Mouse (Mus musculus): ENCODE data around the gene Gm44502. TPM values are rescaled to one million over a fixed set of nuclear protein-coding genes. Genes with fewer than 3 reads are reported as not detected.

Gene Gm44502
- 0.29 and 0.46 TPM in 2 replicates for total RNA-seq (2017)

DNA sequence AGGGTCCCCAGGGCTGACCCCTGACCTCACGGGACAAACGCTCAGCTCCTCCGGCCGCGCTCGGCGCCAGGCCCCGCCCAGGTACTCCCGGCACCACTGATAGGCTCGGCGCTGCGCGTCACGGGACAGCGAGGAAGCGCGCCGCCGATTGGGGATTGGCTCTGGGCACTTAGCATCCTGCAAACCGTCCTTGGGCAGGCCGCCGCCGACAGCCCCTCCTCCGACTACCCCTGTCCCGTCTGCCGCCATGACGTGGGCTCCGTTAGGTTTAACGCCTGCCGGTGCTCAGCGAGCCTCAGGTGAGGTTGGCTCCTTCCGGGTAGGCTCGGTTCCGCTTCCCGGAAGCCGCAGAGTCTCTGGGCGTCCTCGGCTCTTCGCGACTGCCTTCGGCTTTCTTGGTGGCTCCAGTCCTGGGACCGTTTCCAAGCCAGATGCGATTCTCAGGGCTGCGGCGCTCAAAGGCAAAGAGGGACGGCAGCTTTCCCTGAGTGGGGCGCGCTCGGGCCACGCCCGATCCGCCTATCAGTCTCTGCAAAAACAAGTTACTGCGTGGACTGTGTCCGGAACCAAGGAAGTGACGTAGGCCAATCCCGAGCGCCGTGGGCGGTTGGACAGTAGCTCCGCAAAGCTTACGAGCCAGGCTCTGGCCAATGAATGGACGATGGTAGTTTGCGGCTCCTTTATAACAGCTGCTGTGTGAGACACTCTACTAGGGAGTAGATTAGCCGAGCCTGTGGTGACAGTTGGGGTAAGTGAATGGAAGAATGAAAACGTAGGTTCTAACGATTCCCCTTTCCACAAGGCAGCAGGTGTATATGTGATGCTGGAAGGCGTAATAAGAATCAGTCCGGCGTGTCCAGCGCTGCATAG lies at the start of gene Gm44502, which contains the start of the genes C730034F03Rik and Chkb:
TSS of gene Gm44502 (minus strand) at position 345 of the 870 bp plus-strand sequence.
TSS of gene C730034F03Rik (plus strand) at position 238 of the 870 bp plus-strand sequence.
TSS of gene Chkb (minus strand) at position 557 of the 870 bp plus-strand sequence.
- ATAC-seq (replicated peaks; ENCODE audit: low read depth, poor library complexity, severe bottlenecking): peak; percentile 89

DNA sequence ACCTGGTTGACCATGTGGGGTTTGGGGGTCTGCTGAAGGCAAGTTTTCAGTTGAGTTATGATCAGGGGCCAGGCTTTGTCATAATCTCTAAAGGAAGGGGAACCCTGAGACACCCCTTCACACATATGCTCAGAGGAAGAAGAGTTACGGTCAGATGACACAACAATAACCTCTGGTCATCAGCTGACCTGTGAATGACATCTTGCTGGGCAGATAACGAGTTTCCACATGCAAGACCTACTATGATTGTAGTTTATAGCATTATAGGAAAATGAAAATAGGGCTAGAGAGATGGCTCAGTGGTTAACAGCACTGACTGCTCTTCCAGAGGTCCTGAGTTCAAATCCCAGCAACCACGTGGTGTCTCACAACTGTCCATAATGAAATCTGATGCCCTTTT lies 49.1 kb upstream of the Gm44502 start:
- no peak for ATAC-seq (replicated peaks; ENCODE audit: low read depth, poor library complexity, severe bottlenecking)

DNA sequence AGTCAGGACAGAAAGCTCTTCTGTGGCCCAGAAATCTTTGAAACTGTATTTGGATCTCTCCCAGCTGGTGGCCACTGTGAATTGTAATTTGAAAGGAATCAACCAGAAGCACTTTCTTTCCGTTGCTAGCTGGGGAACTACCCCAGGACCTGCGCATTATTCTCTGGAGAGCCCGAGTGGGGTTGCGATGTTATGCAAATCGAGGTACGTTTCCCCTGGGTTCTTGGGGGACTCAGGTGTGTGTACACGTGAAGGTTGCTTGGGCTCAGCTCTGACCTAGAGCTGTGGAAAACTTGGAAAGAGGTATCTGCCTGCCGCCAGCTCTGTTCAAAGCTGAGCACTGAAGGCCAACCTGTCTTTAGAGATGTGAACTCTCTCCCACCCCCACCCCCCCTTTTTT lies 48.3 kb upstream of the Gm44502 start:
- no peak for ATAC-seq (replicated peaks; ENCODE audit: low read depth, poor library complexity, severe bottlenecking)

DNA sequence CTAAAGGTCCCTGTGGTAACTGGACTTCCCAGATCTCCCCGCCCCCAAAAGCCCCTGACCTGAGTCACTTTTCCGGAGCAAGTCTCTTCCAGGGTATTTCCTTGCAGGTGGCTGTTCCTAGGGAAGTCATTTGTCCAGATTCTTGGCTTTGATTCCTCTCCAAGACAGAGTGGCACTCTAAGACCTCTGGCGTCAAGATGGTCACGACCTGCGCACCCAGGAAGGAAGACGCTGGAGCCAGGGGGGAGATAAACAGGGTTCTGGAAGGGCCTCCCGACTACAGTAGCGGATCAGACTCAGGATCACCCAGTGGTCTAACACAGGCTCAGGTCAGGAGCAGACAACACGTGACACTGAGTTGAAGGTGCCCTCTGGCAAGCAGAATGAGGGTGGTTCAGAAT lies 47.6 kb upstream of the Gm44502 start, which contains the start of gene Arsa:
TSS of gene Arsa (minus strand) at position 335 of the 401 bp plus-strand sequence.
- ATAC-seq (replicated peaks; ENCODE audit: low read depth, poor library complexity, severe bottlenecking): no peak

DNA sequence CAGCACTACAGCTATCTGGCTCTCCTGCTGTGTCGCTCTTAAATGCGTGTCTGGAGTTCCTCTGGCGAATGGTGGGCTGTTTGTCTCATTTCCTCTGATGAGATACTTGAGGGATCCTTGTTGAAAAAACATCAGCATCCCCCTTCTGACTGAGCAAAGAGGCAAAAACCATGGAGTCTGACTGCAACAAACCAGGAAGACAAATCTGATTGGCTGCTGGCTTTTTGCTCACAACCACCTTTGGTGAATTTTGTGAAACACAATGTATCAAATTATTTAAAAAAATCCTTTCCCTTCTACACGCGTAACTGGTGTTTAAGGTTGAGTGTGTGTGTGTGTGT lies 46.9 kb upstream of the Gm44502 start:
- peak; percentile 16; the same call in 1 of the 2 replicates for ATAC-seq (replicated peaks; ENCODE audit: low read depth, poor library complexity, severe bottlenecking)

DNA sequence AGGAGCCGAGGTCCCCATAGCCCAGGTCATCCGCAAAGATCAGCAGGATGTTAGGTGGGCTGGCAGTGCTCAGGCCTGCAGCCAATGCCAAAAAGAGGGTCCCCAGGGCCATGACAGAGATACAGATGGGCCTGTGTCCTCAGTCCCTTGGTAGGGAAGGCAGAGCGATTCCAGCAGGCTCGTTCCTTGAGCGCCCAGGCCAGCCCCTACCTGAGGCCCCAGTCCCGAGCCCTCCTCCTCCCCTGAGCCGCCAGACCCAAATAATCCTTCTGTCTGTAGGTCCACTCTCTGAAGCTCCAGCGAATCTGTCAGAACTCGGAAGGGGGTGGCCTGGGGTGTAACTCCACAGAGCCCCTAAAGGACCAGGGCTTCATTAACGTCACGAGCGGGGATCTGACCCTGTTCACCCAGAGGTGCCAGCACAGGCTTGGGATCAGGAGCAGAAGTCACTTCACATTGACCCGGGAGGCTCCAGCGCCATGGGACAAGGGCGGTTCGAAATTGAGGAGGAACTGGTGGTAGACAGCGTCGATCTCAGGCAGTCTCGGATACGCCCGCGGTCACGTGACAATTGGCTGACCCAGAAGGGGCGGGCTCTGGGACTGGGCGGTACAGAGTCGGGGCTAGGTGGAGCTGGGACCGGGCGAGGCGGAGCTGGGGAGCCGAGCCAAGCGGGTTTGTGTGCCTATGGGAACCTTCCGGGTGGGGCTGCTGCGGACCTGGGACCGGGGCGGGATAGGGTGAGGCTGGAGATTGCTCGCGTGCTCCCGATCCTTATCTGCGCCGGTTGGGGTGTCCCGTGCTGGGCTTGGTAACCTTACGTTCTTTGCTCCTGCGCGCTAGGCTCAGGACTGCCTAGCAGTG lies 46.3 kb upstream of the Gm44502 start:
- peak; percentile 93 for ATAC-seq (replicated peaks; ENCODE audit: low read depth, poor library complexity, severe bottlenecking)

DNA sequence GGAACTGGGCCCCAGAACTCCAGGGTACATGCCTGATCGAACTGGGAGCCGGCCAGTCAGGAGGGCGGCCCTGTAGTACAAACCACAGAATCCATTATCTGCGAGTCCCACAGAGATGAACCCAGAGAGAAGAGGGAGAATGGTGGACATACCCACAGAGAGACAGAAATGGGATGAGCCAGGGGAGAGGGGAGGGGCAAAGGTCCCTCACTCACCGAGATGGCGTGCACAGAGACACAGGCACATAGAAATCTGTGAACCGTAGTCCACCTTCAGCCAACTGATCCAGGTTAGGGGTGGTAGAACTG lies 45.8 kb upstream of the Gm44502 start:
- ATAC-seq (replicated peaks; ENCODE audit: low read depth, poor library complexity, severe bottlenecking): no peak

DNA sequence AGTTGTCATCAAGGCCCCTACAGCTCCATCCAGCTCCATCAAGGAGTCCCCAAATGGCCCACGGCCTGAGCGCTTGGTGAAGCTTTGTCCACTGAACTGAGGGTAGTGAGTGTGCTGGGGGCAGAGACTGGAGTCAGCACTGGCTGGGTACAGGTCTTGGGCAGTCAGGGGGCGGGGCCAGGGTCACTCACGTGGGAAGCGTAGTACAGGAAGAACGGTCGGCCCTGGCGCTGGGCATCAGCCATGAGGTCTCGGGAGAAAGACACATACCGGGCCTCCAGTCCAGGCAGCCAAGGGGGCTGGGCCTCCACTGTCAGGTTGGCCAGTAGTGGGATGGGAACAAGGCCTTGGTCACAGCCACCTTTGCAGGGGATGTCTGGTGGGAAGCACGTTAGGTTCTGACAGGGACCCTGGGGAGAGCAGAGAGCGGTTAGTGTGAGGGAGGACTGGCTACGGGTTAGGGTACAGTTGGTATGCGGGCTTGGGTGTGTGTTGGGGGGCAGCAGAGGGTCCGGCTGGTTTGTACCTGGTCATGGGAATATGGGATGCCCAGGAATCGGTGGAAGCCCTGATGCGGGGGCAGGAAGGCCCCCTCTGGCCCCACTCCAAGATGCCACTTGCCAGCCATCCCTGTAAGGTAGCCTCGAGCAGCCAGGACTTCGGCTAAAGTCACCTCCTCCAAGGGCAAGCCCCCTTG lies 45.2 kb upstream of the Gm44502 start:
- ATAC-seq (replicated peaks; ENCODE audit: low read depth, poor library complexity, severe bottlenecking): no peak

DNA sequence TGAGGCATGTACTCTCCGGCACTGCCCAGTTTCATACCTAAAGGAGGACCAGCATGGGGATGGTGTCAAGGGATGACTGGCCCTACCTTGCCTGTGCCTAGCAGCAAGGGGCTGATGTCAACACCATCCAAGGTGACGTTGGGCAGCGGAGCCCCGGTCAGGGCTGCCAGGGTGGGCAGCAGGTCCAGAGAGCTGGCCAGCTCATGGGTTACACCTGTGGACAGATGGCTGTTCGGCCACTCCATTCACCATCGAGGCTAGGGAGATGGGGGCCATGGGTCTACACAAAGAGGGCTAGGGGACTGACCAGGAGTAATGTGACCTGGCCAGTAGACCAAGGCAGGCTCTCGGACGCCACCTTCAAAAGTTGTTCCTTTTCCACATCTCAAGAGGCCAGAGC lies 44.4 kb upstream of the Gm44502 start:
- no peak for ATAC-seq (replicated peaks; ENCODE audit: low read depth, poor library complexity, severe bottlenecking)

DNA sequence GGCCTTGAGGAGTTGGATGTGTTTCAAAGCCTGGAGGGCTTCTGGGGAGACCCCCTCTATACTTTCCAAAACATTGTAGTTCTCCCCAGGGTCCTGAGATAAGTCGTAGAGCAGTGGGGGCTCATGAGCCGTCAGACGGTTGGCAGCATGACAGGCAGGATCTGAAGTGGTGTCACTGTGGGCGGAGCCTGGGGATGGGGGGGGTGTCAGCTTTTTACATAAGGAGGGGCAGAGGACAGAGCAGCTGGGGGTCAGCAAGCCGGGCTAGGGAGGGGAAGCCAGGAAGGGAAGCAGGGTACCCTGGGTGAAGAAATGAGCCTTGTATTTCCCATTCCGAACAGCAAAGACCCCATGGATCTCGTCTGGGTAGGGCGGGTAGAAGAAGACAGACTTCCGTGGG lies 43.9 kb upstream of the Gm44502 start:
- no peak for ATAC-seq (replicated peaks; ENCODE audit: low read depth, poor library complexity, severe bottlenecking)

DNA sequence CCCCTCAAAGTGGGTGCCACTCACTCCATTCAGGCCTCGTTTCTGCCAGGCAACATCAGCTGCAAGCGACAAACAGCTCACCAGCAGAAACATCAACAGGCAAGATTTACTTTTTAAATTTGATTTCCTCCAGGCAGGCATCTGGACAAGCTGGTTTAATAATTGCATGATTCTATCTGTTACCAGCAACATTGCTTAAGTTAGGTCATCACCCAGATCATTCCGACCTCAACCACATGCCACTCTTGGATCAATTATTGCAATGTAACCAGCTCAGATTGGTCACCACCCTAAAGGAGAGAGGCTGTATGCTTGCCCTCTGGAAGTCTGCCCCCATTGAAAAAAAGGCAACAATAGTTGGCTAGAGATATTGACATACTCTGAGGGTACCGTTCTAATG lies 42.0 kb upstream of the Gm44502 start:
- no peak for ATAC-seq (replicated peaks; ENCODE audit: low read depth, poor library complexity, severe bottlenecking)

DNA sequence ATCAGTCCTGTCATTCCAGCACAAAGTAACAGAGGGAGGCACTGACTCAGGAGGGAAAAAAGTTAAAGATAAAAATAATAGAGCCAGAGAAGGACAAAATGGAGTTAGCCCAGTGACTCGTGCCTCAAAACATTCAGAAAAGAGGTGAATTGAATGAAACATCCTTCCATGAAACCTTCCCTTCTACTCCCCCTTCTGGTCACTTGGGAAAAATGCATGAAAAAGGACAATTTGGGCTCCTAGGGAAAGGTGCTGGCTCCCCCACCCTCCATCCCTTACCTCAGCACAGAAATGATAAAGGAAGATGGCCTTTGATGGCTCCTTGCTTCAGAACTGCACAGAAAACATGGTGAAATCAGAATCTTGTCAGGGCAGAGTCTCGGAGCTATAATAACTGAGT lies 39.1 kb upstream of the Gm44502 start:
- peak; percentile 77 for ATAC-seq (replicated peaks; ENCODE audit: low read depth, poor library complexity, severe bottlenecking)

DNA sequence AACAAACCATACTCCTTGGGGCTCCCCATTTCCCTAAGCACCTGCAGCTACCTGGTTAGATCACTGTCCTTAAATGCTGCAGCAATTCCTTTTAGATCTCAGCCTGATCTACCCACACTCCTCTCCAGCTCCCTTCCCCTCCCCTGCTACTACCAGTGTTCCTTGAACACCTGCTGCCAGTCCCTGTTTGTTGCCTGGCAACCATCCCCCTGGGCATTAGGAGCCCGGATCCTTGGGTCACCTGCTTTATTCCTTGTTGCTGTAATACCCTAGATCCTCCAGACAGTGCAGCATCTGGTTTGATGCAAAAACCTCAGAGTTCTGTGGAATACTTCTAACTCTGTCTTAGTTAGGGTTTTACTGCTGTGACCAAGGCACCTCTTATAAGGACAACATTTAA lies 35.6 kb upstream of the Gm44502 start:
- ATAC-seq (replicated peaks; ENCODE audit: low read depth, poor library complexity, severe bottlenecking): no peak

DNA sequence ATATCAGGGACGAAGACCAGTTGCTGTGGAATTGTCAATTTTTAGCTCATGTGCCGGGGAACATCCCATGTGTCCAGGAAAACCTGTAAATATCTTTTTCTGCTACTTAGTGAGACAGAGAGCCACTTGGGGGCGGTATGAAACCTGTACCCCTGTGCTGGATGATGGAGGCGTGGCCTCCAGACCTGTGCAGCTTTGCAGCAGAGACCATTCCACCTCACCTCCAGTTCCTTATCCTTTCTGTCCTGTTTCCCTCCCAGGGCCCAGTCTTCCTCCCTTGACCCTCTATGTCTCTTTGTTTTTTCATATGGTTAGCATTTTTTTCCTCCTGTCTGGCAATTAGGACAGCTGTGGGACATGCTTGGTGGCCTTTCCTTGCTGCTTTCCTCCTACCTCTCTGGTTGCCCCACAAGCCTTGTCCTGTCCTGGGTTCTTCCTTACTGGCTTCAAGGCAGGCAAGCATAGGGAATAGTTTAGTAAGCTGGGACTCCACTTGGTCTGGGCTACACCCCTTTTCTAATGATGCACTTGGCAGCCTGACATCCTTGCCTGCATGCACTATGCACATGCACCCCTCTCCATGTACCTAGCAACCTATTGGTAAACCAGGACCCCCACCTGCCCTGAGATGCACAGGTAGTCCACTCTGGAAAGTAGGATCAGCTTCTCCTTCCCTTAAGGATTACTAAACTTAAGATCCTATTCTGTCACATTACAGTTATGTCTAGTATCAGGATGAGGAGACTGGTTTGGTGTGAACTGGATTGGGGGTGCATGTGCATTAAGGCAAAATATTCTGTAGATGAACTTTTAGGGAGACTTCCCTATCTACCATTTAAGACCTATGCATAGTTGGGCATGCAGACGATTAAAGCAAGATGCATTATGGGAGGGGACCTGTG lies 34.1 kb upstream of the Gm44502 start:
- peak; percentile 78 for ATAC-seq (replicated peaks; ENCODE audit: low read depth, poor library complexity, severe bottlenecking)

DNA sequence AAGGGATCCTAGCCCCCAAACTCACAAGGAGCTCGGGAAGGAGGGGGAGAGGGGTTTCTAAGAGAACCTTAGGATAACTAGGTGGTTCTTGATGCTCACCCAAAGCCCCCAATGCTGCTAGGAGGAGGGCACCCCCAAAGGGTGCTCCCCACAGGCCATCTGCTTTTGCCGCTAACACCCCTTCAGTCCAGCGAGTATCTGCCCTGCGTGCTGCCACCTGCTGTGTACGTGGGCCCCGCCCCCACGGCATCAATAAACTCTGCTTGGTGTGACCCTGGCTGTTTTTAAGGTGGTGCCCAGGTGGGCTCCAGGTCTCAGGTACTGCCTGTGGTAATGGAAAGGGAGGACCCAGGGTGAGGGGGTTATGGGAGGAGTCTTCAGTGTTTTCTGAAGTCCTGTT lies 32.7 kb upstream of the Gm44502 start:
- no peak for ATAC-seq (replicated peaks; ENCODE audit: low read depth, poor library complexity, severe bottlenecking)

DNA sequence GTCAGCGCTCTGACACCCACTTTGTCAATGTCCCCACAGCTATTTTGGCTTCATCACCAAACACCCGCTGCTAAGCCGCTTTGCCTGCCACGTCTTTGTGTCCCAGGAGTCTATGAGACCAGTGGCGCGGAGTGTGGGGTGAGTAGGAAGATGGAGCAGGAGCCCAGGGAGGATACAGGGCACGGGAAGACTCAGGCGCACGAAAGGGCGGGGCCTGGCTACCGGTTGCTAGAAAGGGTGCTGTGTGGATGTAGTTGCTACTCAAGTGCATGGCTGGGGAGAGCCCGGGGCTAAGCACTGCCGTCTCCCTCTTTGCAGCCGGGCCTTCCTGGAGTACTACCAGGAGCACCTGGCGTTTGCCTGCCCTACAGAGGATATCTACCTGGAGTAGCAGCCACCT lies 31.8 kb upstream of the Gm44502 start:
- ATAC-seq (replicated peaks; ENCODE audit: low read depth, poor library complexity, severe bottlenecking): no peak

DNA sequence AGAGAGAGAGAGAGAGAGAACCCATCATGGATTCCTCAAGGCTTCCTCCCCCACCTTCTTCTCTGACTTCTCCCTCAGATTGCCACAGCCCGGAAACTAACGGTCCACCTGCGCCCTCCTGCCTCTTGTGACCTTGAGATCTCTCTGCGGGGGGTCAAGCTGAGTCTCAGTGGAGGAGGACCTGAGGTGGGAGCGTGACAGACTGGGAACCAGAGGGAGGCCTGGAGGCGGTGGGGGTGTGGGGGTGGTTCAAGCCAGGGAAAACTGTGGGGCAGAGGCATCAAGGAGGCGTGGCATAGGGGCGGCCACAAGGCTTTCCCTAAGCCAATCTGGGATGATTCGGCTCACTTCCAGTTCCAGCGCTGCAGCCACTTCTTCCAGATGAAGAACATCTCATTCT lies 30.8 kb upstream of the Gm44502 start:
- ATAC-seq (replicated peaks; ENCODE audit: low read depth, poor library complexity, severe bottlenecking): no peak

DNA sequence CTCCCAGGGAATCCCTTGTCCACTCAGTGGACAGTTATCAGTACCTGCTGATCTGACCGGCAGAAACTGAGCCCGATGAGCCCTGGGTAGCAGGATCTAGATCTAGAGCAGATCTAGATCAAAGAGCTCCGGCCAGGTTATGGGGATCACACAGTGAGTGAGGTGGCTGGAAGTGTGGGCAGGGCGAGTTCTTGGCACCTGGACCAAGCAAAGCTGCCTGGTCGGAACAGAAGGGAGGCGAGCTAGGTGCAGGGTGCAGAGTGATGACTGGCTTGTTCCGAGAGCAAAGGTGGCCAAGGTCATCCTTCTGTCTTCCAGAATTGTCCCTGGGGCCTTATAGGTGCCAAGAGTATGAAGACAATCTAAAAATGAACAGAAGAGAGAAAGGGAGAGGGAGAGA lies 30.3 kb upstream of the Gm44502 start:
- ATAC-seq (replicated peaks; ENCODE audit: low read depth, poor library complexity, severe bottlenecking): no peak

DNA sequence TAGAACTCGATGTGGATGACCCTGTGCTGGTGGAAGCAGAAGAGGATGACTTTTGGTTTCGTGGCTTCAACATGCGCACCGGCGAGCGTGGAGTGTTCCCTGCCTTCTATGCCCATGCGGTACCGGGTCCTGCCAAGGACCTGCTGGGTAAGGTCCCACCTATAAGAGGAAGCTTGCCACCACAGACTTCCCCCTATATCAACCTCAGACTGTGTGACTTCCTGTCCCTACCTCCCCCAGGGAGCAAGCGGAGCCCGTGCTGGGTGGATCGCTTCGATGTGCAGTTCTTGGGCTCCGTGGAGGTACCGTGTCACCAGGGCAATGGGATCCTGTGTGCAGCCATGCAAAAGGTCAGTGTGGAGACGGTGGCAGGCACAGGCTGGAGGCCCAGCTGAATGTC lies 29.4 kb upstream of the Gm44502 start:
- ATAC-seq (replicated peaks; ENCODE audit: low read depth, poor library complexity, severe bottlenecking): peak; percentile 52

DNA sequence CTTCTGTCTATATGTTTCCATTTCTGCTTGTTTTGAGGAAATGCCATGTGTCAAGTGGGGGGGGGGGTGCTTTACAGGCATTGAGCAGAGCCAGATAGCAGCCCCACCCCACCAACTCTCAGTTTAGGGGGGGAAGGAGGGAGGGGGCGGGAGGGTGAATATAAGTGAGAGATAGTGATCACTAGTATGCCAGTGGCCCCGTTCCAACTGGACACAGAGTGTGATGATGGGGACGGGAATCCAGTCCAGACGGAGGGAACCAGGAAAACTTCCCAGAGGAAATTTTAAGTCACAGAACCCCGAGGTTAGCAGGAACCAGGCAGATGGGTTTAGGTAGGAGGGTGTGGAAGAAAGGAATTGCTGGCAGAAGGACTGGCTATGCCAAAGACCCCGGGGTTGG lies 26.1 kb upstream of the Gm44502 start:
- ATAC-seq (replicated peaks; ENCODE audit: low read depth, poor library complexity, severe bottlenecking): no peak
